Mouse (Mus musculus): ENCODE results near the gene Clec2l. TPM values are rescaled to one million over a fixed set of nuclear protein-coding genes. Genes with fewer than 3 reads are reported as not detected.

The Clec2l gene
- total RNA-seq (2012; rRNA removed): 1.3 and 1.4 TPM in 2 replicates

GRCm38 (mm10) chr6:38662714-38663615 is at the start of gene Clec2l:
Gene Clec2l (plus strand): TSS chr6:38663069.
- Histone ChIP-seq H3K9me3 (ENCODE audit: control insufficient read depth, insufficient read depth, low read depth, low read length) (no peaks in the 10 kb centered on the region), H3K27ac (ENCODE audit: insufficient read depth, low read depth, low read length, poor library complexity, severe bottlenecking) (no peak within 1 kb of the TSS), H3K9ac (ENCODE audit: insufficient read depth, low read depth, low read length, poor library complexity, severe bottlenecking) (peak within 1 kb of the TSS; percentile 76), H3K4me1 (ENCODE audit: control insufficient read depth in 2 of 2, insufficient read depth in 2 of 2, low read length in 2 of 2, poor library complexity in 1 of 2) (peaks cover 0 to 2% of the 10 kb centered on the region in 2 experiments; a peak in 1 of 4 replicates), H3K36me3 (ENCODE audit: control insufficient read depth, insufficient read depth, low read length, poor library complexity, severe bottlenecking) (no peaks in the 10 kb centered on the region), H3K4me3 (ENCODE audit: insufficient read depth in 1 of 2, low read depth in 1 of 2, low read length in 2 of 2, poor library complexity in 1 of 2, severe bottlenecking in 1 of 2) (peak within 1 kb of the TSS; percentile 66 to 84)
- in situ Hi-C loops (cut with MboI; ENCODE audit: low sequenced_read_pairs in 2 of 2, unreplicated experiment in 2 of 2): no loop called here
- TF ChIP-seq ZC3H11A (IDR thresholded peaks at IDR 0.05; ENCODE audit: borderline replicate concordance, low read depth, low read length): no peak
- TF ChIP-seq HCFC1 (IDR thresholded peaks at IDR 0.05; ENCODE audit: borderline replicate concordance, insufficient read depth, low read length): no peak
- TF ChIP-seq MAFK (IDR thresholded peaks at IDR 0.05; ENCODE audit: insufficient read depth, low read depth, low read length): no peak
- no peak for TF ChIP-seq ZNF384 (IDR thresholded peaks at IDR 0.05; ENCODE audit: low read depth, low read length)
- TF ChIP-seq CHD2 (IDR thresholded peaks at IDR 0.05; ENCODE audit: low read depth, low read length): no peak
- DNase-seq (ENCODE audit: low read depth, low spot score): no peak

GRCm38 (mm10) chr6:38622406-38622805 is 40.5 kb upstream of the Clec2l start:
- no peak overlapping the region for H3K9ac ChIP-seq (ENCODE audit: insufficient read depth, low read depth, low read length, poor library complexity, severe bottlenecking)
- no peak for DNase-seq (ENCODE audit: low read depth, low spot score)
- no peaks in the 10 kb centered on the region for H3K9me3 ChIP-seq (ENCODE audit: control insufficient read depth, insufficient read depth, low read depth, low read length)
- TF ChIP-seq ZNF384 (IDR thresholded peaks at IDR 0.05; ENCODE audit: low read depth, low read length): no peak
- no peak for TF ChIP-seq HCFC1 (IDR thresholded peaks at IDR 0.05; ENCODE audit: borderline replicate concordance, insufficient read depth, low read length)
- no peak for TF ChIP-seq ZC3H11A (IDR thresholded peaks at IDR 0.05; ENCODE audit: borderline replicate concordance, low read depth, low read length)
- no peak for TF ChIP-seq CHD2 (IDR thresholded peaks at IDR 0.05; ENCODE audit: low read depth, low read length)
- TF ChIP-seq MAFK (IDR thresholded peaks at IDR 0.05; ENCODE audit: insufficient read depth, low read depth, low read length): no peak
- no peaks in the 10 kb centered on the region for H3K4me1 ChIP-seq (ENCODE audit: control insufficient read depth in 2 of 2, insufficient read depth in 2 of 2, low read length in 2 of 2, poor library complexity in 1 of 2)
- H3K36me3 ChIP-seq (ENCODE audit: control insufficient read depth, insufficient read depth, low read length, poor library complexity, severe bottlenecking): peaks cover 8% of the 10 kb centered on the region
- no peak overlapping the region for H3K4me3 ChIP-seq (ENCODE audit: insufficient read depth in 1 of 2, low read depth in 1 of 2, low read length in 2 of 2, poor library complexity in 1 of 2, severe bottlenecking in 1 of 2)
- in situ Hi-C loops (cut with MboI; ENCODE audit: low sequenced_read_pairs in 2 of 2, unreplicated experiment in 2 of 2): no loop called here
- H3K27ac ChIP-seq (ENCODE audit: insufficient read depth, low read depth, low read length, poor library complexity, severe bottlenecking): no peak overlapping the region

GRCm38 (mm10) chr6:38623457-38623856 is 39.4 kb upstream of the Clec2l start:
- Histone ChIP-seq H3K36me3 (ENCODE audit: control insufficient read depth, insufficient read depth, low read length, poor library complexity, severe bottlenecking) (peaks cover 2% of the 10 kb centered on the region; the same call in 1 of the 2 replicates), H3K9me3 (ENCODE audit: control insufficient read depth, insufficient read depth, low read depth, low read length) (no peaks in the 10 kb centered on the region), H3K4me1 (ENCODE audit: control insufficient read depth in 2 of 2, insufficient read depth in 2 of 2, low read length in 2 of 2, poor library complexity in 1 of 2) (no peaks in the 10 kb centered on the region), H3K4me3 (ENCODE audit: insufficient read depth in 1 of 2, low read depth in 1 of 2, low read length in 2 of 2, poor library complexity in 1 of 2, severe bottlenecking in 1 of 2) (no peak overlapping the region), H3K27ac (ENCODE audit: insufficient read depth, low read depth, low read length, poor library complexity, severe bottlenecking) (no peak overlapping the region), H3K9ac (ENCODE audit: insufficient read depth, low read depth, low read length, poor library complexity, severe bottlenecking) (no peak overlapping the region)
- TF ChIP-seq ZNF384 (IDR thresholded peaks at IDR 0.05; ENCODE audit: low read depth, low read length) (no peak), MAFK (IDR thresholded peaks at IDR 0.05; ENCODE audit: insufficient read depth, low read depth, low read length) (no peak), CHD2 (IDR thresholded peaks at IDR 0.05; ENCODE audit: low read depth, low read length) (no peak), ZC3H11A (IDR thresholded peaks at IDR 0.05; ENCODE audit: borderline replicate concordance, low read depth, low read length) (no peak), HCFC1 (IDR thresholded peaks at IDR 0.05; ENCODE audit: borderline replicate concordance, insufficient read depth, low read length) (no peak)
- in situ Hi-C loops (cut with MboI; ENCODE audit: low sequenced_read_pairs in 2 of 2, unreplicated experiment in 2 of 2): no loop called here
- no peak for DNase-seq (ENCODE audit: low read depth, low spot score)

- Histone ChIP-seq H3K4me3 (ENCODE audit: insufficient read depth in 1 of 2, low read depth in 1 of 2, low read length in 2 of 2, poor library complexity in 1 of 2, severe bottlenecking in 1 of 2) (no peak overlapping the region), H3K9me3 (ENCODE audit: control insufficient read depth, insufficient read depth, low read depth, low read length) (no peaks in the 10 kb centered on the region), H3K4me1 (ENCODE audit: control insufficient read depth in 2 of 2, insufficient read depth in 2 of 2, low read length in 2 of 2, poor library complexity in 1 of 2) (no peaks in the 10 kb centered on the region), H3K9ac (ENCODE audit: insufficient read depth, low read depth, low read length, poor library complexity, severe bottlenecking) (no peak overlapping the region), H3K27ac (ENCODE audit: insufficient read depth, low read depth, low read length, poor library complexity, severe bottlenecking) (no peak overlapping the region), H3K36me3 (ENCODE audit: control insufficient read depth, insufficient read depth, low read length, poor library complexity, severe bottlenecking) (0 out of 2 replicates have a peak, but pooled peaks cover 2% of the 10 kb centered on the region)
- no peak for DNase-seq (ENCODE audit: low read depth, low spot score)
- in situ Hi-C loops (cut with MboI; ENCODE audit: low sequenced_read_pairs in 2 of 2, unreplicated experiment in 2 of 2): no loop called here
- no peak for TF ChIP-seq ZNF384 (IDR thresholded peaks at IDR 0.05; ENCODE audit: low read depth, low read length)
- no peak for TF ChIP-seq ZC3H11A (IDR thresholded peaks at IDR 0.05; ENCODE audit: borderline replicate concordance, low read depth, low read length)
- no peak for TF ChIP-seq HCFC1 (IDR thresholded peaks at IDR 0.05; ENCODE audit: borderline replicate concordance, insufficient read depth, low read length)
- TF ChIP-seq CHD2 (IDR thresholded peaks at IDR 0.05; ENCODE audit: low read depth, low read length): no peak
- TF ChIP-seq MAFK (IDR thresholded peaks at IDR 0.05; ENCODE audit: insufficient read depth, low read depth, low read length): no peak
These were observed 38.4 kb upstream of the Clec2l start for GRCm38 (mm10) chr6:38624439-38624838.

All from ES-E14 (cell line).